Mouse (Mus musculus) lung, adult 18-20 months (tissue): ENCODE results near the gene Slc4a8.
"Not testable (repeated sequence)": the region's sequence is repeated elsewhere in the genome, so short reads cannot be mapped to it uniquely, and the experiment has no call there.

Experiments used
- DNase-seq, 2 experiments: peaks; one replicate each; pipeline ENCODE4 v3.0.0; 2022; ENCODE audit warnings: mixed read lengths in 2 of 2

Slc4a8 gene

GRCm38 (mm10) chr15:100775189-100776166 is 13.9 kb downstream of the Slc4a8 start:
- DNase-seq = no peak

- no peak for DNase-seq
Observed at GRCm38 (mm10) chr15:100776424-100776823, 14.9 kb downstream of the Slc4a8 start.

- peak; percentile 23 to 33 for DNase-seq
Observed at GRCm38 (mm10) chr15:100777020-100778016, 15.8 kb downstream of the Slc4a8 start.

GRCm38 (mm10) chr15:100779896-100780295 is 18.3 kb downstream of the Slc4a8 start:
- no peak for DNase-seq

- no peak for DNase-seq
Observed at GRCm38 (mm10) chr15:100783244-100783987, 21.9 kb downstream of the Slc4a8 start.

- no peak for DNase-seq
Observed at GRCm38 (mm10) chr15:100790219-100790618, 28.7 kb downstream of the Slc4a8 start.

GRCm38 (mm10) chr15:100792324-100792723 is 30.8 kb downstream of the Slc4a8 start:
- no peak for DNase-seq

- DNase-seq = no peak
Observed at GRCm38 (mm10) chr15:100800914-100801313, 39.4 kb downstream of the Slc4a8 start.

- peak in 1 of 2 experiments; percentile 13 for DNase-seq
Observed at GRCm38 (mm10) chr15:100808062-100808461, 46.5 kb downstream of the Slc4a8 start.

- DNase-seq = no peak
Observed at GRCm38 (mm10) chr15:100808484-100808883, 46.9 kb downstream of the Slc4a8 start.

- no peak for DNase-seq
Observed at GRCm38 (mm10) chr15:100810243-100810642, 48.7 kb downstream of the Slc4a8 start.

GRCm38 (mm10) chr15:100813501-100813900 is 52.0 kb downstream of the Slc4a8 start:
- DNase-seq = no peak

- DNase-seq = no peak
Observed at GRCm38 (mm10) chr15:100814066-100814465, 52.5 kb downstream of the Slc4a8 start.

- no peak for DNase-seq
Observed at GRCm38 (mm10) chr15:100815310-100815709, 53.8 kb downstream of the Slc4a8 start.

- no peak for DNase-seq
Observed at GRCm38 (mm10) chr15:100818860-100819259, 57.3 kb downstream of the Slc4a8 start.

GRCm38 (mm10) chr15:100821824-100822223 is 60.3 kb downstream of the Slc4a8 start:
- no peak for DNase-seq

- not testable (repeated sequence) for DNase-seq
Observed at GRCm38 (mm10) chr15:100822370-100822769, 60.8 kb downstream of the Slc4a8 start.

GRCm38 (mm10) chr15:100825249-100825856 is 63.8 kb downstream of the Slc4a8 start:
- DNase-seq = no peak

- no peak for DNase-seq
Observed at GRCm38 (mm10) chr15:100826076-100826475, 64.5 kb downstream of the Slc4a8 start.

- no peak for DNase-seq
Observed at GRCm38 (mm10) chr15:100829775-100830174, 68.2 kb downstream of the Slc4a8 start.

GRCm38 (mm10) chr15:100830682-100831081 is 69.1 kb downstream of the Slc4a8 start:
- DNase-seq = no peak

- DNase-seq = no peak
Observed at GRCm38 (mm10) chr15:100832144-100832543, 70.6 kb downstream of the Slc4a8 start.
